Mouse (Mus musculus) frontal cortex, postnatal 36 days (tissue): ENCODE measurements around the gene Col23a1.
"Not testable (repeated sequence)": the region's sequence is repeated elsewhere in the genome, so short reads cannot be mapped to it uniquely, and the experiment has no call there.

ENCODE experiments used
- DNase-seq, 2 experiments: peaks; one replicate each; pipeline ENCODE4 v3.0.0; 2022; ENCODE audit warnings: low spot score in 2 of 2

Gene Col23a1

DNA sequence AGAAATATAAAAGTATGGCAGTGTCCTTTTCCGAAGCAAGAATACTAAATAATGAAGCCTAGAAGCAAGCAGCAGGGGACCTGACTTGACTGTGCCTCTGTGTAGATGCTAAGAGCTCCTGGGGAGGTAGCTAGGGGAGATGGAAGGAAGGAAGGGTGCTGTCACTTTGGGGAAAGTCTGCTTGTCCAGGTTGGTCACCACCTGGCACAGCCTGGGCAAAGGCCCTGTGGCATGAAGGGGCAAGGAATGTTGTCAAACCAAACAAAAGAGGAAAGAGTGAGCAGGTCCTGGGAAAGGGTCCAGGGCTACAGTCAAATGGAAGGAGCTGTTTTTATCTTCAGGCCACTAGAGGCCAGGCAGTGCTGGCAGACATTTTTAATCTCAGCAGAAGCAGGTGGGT lies 297.3 kb downstream of the Col23a1 start:
- no peak for DNase-seq

DNA sequence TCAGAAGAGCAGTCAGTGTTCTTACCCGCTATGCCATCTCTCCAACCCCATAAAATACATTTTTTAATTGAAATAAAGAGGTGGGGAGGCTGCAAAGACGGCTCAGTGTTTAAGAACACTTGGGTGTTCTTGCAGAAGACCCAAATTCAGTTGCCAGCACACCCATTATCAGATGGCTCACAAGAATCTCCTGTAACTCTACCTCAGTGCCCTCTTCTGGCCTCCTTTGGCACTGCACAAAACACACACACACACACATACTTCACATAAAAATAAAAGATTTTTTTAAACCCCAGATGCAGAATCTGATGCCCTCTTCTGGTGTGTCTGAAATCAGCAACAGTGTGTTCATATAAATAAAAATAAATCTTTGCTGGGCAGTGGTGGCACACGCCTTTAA lies 299.1 kb downstream of the Col23a1 start:
- no peak for DNase-seq

DNA sequence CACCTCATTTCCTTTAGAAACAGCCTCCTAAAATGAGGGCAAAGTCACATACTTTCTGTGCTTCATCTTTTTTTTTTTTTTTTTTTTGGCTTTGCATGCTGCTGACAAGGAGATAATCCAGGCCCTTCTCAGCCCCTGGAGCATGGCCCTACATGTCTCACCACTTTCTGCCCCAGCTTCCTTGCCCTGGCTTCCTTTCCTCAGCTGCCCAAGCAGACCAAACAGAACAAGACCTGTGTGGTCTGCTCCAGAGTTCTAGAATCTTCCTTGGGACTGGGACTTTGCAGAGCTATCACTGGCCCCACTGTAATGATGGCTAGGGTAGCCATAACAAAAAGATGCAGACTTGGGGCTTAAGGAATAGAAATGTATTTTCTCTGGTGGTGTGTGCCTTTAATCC lies 300.3 kb downstream of the Col23a1 start:
- DNase-seq = no peak

DNA sequence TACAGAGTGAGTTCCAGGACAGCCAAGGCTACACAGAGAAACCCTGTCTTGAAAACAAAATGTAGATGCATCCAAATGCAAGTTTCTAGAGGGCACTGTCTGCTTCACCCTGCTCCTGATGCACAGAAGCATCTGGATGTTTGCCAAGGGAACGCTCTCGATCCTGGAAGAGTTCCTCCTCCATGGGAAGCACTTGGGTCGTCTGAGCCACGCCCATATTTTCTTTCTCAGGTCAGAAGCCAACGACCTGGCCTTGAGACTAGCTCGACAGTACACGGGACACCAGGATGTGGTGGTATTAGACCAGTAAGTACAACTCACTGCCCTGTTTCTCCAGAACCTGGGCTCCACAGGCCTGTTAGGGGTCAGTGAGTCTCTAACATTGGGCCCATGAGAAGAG lies 301.4 kb downstream of the Col23a1 start:
- no peak for DNase-seq

DNA sequence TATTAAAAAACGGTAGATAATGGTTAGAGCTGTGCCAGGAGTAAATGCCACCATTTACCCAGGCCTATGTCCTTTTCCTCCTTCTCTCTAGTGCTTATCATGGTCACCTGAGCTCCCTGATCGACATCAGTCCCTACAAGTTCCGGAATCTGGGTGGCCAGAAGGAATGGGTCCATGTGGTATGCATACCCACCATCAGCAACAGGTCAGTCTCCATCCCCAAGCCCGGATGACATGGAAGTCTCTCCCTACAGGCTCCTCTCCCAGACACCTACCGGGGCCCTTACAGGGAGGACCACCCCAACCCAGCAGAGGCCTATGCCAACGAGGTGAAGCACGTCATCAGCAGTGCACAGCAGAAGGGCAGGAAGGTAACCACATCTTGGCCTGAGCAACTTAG lies 302.2 kb downstream of the Col23a1 start:
- no peak for DNase-seq

DNA sequence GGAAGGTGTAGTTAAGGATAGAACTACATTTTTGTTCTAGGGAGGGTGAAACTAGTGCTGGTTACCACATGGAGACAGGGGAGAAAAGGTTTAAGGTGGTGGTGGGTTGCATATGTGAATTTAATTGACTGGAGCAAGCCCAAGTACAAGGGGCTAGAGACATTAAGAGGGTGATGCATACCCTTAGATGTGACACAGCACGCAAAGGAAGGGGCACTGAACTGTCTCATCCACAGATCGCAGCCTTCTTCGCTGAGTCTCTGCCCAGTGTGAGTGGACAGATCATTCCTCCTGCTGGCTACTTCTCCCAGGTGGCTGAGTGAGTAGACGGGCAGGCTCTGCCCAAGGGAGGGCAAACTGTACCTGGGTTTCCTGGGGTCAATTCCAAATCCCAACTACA lies 303.6 kb downstream of the Col23a1 start:
- no peak for DNase-seq

DNA sequence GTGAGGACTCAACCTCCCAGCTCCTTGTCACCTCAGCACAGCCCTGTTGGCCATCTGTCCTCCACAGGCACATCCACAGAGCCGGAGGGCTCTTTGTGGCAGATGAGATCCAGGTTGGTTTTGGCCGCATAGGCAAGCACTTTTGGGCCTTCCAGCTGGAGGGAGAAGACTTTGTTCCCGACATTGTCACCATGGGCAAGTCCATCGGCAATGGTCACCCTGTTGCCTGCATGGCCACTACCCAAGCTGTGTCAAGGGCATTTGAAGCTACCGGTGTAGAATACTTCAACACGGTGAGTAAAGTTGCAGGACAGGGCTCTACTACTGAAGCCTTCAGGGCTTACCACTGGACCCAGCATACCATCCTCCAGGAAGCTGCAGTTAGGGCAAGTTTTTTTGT lies 304.1 kb downstream of the Col23a1 start:
- DNase-seq = no peak

DNA sequence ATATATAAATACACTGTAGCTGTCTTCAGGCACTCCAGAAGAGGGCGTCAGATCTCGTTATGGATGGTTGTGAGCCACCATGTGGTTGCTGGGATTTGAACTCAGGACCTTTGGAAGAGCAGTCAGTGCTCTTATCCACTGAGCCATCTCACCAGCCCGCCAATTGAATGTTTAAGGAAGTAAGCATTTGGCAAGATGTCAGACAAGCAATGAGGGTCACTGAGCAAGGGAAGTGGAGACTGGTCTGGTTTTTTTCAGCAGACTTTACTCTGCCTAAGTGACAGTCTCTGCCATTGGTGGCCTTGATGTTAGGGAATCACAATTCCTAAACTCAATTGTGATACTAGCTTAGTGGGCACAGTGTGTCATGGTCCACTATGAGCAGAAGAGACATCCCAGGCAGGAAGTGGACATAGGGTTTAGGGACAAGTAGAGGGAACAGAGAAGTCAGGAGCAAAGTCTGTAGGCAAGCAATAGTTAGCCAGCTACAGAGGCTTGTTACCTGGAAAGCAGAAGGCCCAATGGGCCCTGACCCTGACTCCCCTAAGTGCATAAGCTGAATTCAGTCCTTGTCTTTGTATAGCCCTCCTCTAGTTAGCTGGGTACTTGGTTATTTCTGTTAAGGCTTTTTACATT lies 305.1 kb downstream of the Col23a1 start:
- DNase-seq = no peak

DNA sequence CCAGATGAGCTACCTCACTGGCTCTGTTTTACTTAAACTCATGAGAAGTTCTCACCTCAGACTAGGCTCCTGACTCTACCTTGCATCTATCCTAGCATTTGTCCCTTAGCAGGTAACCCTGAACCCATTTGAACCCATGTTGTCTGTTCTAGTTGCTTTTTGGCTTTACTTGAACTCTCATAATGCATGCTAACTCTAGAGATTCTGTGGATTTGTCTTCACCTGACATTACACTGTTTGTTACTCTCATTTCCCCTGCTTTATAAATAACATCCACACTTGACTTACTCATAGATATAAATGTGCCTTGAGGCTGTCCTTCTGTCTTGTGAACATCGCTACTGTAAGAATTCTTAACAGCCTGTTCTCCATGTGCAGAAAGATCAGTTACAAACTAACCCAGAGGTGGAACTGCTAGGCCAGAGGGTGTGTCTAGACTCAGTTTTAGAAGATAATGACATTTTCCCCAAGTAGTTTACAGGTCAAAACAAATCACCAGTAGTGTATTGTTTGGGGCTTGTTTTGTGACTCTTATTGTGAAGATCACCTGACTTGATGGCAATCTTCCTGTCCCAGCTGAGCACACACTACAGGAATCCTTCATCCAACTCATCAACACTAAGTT lies 305.9 kb downstream of the Col23a1 start:
- DNase-seq = no peak

DNA sequence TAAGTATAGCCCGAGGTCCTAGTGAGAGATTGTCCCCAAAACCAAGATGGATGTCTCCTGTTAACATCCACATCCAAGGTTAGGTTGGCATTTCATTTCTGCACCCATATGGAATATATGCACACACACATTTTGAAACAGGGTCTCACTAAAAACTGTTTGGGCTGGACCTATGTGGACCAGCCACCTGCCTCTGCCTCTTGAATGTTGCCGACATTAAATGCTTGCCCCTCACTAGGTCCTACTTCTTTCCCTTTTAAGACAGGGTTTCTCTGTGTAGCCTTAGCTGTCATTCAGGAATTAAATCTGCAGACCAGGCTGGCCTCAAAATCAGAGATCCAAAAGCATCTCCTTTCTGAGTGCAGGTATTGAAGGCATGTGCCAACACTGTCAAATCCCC lies 307.8 kb downstream of the Col23a1 start:
- no peak for DNase-seq

DNA sequence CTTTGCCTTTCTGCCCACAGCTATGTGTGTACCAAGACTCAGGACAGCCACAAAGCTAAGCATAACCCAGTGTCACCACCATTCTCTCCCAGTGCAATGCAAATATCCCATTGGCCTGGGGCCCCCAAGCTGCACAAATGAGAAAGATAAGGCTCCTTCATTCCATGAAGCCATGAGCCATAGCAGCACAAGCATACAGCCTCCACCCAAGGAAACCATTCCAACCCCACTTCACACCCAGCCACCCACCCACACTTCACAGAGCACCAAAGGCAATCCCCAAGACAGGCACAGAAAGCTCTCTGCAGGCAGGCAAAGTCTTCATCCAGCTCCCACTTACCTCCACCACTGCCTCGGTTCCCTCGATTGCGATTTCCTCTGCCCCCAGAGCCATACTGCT lies 312.5 kb downstream of the Col23a1 start:
- no peak for DNase-seq

DNA sequence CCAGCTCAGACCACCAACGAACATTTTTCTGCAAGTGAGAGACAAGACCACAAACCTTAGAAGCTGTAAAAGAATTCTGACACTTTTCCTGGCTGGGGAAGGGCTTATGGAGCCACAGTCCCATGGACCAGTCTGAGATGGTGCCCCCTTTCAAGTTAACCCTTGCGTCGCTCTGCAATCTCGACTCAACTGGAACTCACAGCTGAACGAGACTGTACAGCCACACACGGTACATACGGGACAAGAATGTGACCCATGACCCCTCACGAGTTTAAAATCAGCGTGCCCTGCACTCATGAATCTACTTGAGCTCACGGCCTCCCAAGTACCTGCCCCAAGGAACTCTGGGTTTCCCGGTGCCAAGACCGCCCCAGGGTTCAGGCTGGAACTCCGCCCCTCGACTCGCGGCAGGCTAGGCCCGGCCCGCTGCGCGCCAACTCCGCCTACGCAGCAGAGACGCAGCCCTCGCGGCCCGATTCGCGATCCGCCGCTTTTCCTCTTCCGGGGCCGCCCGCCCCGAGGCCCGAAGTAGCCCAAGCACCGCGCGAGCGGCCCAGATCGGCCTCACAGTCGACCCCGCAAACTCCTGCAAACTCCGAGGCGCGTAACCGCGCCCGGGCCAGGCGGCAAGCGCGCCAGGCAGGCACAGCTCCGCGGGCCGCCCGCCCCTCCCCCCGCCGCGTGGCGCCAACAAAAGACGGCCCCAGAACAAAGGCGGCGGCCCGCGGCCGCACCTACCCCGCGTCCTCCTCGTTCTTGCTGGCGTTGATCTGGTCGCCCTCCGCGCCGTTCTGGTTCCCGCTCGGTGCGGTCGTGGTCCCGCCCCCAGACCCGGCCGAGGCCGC lies 316.1 kb downstream of the Col23a1 start:
- DNase-seq = peak; percentile 71 to 78

DNA sequence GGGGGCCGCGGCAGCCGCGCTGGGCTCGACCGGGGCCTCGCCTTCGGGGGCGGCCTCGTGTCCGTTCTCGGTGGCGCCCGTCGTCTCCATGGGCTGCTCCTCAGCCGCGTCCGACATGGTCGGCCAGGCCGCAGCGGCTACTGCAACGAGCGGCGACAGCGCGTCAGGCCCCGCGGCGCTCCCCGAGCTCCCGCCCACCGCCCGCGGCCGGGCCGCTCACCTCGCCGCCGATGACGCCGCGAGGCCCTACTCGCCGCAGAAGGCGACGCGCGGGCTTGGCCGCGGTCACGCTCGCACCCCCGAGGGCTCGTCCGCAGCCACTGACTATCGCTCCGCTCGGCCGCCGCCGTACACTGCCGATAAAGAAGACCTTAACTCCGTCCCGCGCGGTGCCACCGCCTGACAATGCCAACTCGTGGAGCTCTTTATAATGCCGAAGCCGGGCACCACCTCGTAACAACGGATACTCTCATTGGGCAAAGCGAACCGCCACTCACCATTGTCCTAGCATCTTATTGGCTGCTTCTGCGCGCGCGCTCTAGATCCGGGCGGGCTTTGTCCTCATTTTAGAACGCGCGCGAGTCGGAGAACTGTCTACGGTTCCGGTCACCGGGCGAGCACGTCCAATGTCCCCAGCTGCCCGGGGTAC lies 316.9 kb downstream of the Col23a1 start, which contains the start of gene Hnrnpab:
TSS of gene Hnrnpab (minus strand) at position 401 of the 649 bp plus-strand sequence.
- DNase-seq = peak; percentile 97 to 99

DNA sequence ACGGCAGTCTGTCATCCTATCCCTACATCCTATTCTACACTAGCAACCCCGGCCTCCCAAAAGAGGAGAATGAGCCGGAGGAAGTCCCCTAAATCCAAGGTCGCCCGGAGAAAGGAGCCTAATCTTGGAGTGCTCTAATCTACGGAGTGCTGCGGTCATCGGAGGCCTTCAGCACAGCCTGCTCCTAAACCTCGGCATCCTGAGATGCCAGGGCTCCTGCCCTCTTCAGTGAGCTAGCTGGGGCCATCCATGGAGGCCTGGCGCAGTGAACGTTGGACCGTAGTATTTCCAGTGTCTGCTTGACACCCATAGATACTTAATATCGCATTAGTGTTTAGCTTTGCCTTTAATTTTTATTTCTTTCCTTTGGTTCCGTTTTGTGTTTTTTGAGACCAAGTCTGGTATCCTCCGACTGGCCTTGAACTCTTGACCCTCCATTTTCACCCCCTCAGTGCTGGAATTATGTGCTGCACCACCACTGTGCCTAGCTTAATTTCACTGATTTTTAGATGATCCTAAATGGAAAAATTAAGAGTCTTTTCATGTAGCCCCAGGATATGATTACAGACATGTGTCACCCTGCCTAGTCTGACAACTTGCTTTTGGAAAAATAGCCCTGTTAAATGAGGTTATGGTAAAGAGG lies 317.5 kb downstream of the Col23a1 start:
- DNase-seq = no peak

DNA sequence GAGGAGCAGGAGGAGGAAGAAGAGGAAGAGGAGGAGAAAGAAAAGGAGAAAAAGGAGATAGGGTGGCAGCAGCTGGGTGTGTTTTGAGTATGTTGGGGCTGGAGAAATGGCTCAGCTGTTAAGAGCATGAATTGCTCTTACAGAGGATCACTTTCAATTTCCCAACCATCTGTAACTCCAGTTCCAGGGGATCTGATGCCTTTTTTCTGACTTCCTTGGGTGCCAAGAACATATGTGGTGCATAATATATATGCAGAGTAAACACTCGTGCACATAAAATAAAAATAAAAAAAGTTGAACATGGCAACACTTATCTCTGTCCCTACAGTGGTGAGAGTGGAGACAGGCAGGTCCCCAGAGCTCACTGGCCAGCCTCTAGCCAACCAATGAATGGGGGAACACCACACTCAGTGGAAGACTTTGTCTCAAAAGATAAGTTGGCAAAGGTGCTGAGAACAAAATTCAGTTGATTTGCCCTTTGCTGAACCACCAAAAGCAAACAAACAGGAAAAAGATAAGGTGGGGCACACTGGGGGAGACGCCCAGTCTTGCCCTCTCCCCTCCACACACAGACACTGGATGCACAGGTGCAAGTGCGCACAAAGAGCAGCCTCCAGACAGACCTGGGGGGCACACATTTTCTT lies 319.7 kb downstream of the Col23a1 start:
- DNase-seq = no peak

DNA sequence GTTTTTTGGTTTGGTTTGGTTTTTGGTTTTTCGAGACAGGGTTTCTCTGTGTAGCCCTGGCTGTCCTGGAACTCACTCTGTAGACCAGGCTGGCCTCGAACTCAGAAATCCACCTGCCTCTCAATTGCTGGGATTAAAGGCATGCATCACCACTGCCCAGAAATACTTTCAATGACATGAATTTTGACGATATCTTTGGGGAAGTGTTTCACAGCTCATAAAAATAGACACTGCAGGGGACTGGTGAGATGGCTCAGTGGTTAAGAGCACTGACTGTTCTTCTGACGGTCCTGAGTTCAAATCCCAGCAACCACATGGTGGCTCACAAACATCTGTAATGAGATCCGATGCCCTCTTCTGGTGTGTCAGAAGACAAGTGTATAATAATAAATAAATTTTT lies 320.2 kb downstream of the Col23a1 start:
- not testable (repeated sequence) for DNase-seq

DNA sequence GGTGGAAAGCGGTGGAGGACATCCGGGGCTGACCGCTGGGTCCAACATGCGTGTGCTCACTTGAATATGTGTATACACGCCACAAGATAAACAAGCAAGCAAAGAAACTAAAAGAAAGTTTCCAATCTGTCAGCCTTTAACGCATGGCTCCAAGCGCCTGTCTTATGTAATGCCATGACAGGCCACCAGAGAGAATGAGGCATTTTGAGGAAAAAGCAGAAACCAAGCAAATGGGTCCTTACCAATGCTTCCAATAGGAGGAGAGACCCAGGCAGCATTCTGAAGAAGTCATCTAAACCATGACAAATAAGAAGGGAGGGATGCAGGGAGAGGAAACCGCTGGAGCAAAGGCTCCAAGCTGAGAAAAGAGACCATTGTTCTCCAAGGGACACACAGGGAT lies 324.5 kb downstream of the Col23a1 start:
- no peak for DNase-seq

DNA sequence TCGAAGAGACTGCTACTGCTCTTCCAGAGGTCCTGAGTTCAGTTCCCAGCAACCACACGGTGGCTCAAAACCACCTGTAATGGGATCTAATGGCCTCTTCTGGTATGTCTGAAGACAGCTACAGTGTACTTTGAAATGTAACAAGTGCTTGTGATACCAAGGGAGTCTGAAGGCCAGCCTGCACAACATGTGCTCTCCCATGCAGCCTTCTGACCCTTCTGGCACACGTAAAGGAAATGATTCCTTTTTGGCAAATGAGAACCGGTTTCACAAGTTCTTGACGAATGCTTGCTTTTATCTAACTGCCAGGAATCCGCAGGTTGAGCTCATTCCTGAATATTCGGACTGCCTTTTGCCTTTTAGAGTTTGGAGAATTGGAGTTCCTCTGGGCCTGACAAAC lies 325.4 kb downstream of the Col23a1 start:
- no peak for DNase-seq

DNA sequence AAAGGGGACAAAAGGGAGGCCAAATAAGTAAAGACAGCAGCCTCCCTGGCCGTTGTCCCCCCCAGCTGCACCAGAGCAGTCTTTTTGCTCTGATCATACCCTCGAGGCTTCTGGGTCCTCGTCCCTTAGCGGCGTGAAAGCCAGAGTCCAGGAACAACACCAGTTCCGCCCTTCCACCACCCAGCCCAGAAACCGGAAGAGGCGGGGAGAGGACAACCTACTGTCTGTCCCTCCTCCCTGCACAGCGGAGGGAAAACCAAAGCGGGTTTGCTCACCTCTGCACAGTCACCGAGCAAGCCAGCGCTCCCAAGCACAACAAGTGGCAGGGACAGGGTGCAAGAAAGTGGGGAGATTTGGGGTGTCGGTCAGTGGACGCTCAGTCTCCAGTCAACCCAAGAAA lies 325.9 kb downstream of the Col23a1 start:
- no peak for DNase-seq

DNA sequence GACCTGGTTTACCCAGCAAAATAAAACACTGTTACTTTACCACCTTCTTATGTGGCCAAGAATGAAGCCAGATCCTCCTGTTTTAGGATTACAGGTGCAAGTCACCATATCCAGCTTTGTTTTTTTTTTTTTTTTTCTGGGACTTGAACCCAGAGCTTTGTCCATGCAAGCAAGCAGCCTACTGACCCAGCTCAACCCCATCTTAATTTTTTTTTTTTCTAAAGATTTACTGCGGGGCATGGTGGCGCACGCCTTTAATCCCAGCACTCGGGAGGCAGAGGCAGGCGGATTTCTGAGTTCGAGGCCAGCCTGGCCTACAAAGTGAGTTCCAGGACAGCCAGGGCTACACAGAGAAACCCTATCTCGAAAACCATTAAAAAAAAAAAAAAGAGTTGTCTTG lies 326.4 kb downstream of the Col23a1 start:
- not testable (repeated sequence) for DNase-seq

DNA sequence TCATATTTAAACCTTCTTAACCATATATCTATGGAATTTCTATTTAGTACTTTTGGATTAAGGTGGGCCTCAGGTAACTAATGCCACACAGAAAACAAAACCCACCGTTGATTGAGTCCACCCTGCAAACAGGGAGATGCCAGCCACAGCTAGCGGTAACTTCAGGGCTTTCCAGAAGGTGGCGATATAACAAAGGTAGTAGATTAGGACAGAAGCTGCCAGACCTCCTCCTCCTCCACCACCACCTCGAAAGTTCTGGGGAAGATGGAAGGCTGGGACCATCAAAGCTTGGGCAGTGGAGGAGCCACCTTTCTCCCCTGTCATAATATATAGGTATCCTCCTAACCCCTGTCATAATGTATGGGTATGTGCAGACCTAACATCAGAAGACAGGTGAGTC lies 328.0 kb downstream of the Col23a1 start:
- peak; percentile 68 to 79 for DNase-seq
